11 mouse cellular contexts compared by ENCODE assay signal in the genomic region with DNA sequence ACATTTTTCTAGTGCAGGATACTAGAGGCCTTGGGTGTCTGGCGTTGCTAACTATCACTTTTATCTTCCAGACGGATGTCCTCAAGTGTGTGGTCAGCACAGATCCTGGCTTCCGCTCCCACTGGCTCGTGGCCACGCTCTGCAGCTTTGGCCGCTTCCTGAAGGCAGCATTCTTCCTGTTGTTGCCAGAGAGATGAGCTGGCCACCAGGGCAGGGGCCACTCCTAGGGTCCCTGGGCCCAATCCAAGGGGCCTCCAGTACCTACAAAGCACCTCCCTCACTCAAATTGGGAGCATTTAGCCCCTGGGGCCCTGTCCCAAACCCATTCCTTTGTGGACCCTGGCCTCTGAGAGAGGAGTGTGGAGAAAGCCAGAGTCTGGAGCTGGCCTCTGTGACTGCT. TPM values are rescaled to one million over a fixed set of nuclear protein-coding genes. Genes with fewer than 3 reads are reported as not detected.
A peak's percentile ranks its signal among the peaks of the same experiment; 100 is the strongest.
DNase-seq lines count a peak whose midpoint lies in the region; ATAC-seq and TF ChIP-seq lines count a peak whose summit lies in the region.
"Had no signal": no experiment of that assay in that cellular context is flagged by ENCODE, and none has a peak within 500 bp of the region (broad histone marks: within the 10 kb centered on the region; RNA-seq: fewer than 3 reads in every experiment).

No protein-coding gene starts in this region.

- H3K9ac ChIP-seq in intestine, postnatal 0 days (ENCODE audit: low read depth, low read length) = 0 out of 2 replicates have a peak overlapping the region, but pooled peaks have one; percentile 17
- no peak overlapping the region for H3K9ac ChIP-seq in intestine, embryonic 15.5 days
- H3K9ac ChIP-seq in forebrain, embryonic 16.5 days (replicated peaks; ENCODE audit: low read depth, low read length) = no peak overlapping the region
- H3K9ac ChIP-seq: limb, embryonic 13.5 days had no signal

- H3K27me3 ChIP-seq in intestine, postnatal 0 days (replicated peaks; ENCODE audit: control insufficient read depth, insufficient read depth, low read length) = no peaks in the 10 kb centered on the region
- no peaks in the 10 kb centered on the region for H3K27me3 ChIP-seq in intestine, embryonic 15.5 days (replicated peaks)
- H3K27me3 ChIP-seq in forebrain, embryonic 16.5 days (replicated peaks; ENCODE audit: control insufficient read depth, insufficient read depth, low read length) = no peaks in the 10 kb centered on the region
- H3K27me3 ChIP-seq in hindbrain, embryonic 10.5 days (ENCODE audit: insufficient read depth, poor library complexity, severe bottlenecking) = no peaks in the 10 kb centered on the region
- H3K27me3 ChIP-seq: CH12.LX; limb, embryonic 13.5 days had no signal

- no peak overlapping the region for H3K4me3 ChIP-seq in intestine, postnatal 0 days (ENCODE audit: low read depth, low read length)
- H3K4me3 ChIP-seq in intestine, embryonic 15.5 days (replicated peaks) = no peak overlapping the region
- H3K4me3 ChIP-seq in forebrain, embryonic 16.5 days (replicated peaks; ENCODE audit: low read length) = no peak overlapping the region
- H3K4me3 ChIP-seq in hindbrain, embryonic 10.5 days = no peak overlapping the region
- H3K4me3 ChIP-seq: limb, embryonic 13.5 days had no signal

- H3K4me1 ChIP-seq in intestine, postnatal 0 days (replicated peaks; ENCODE audit: control insufficient read depth, insufficient read depth, low read length) = no peaks in the 10 kb centered on the region; the same call in 1 of the 2 replicates
- H3K4me1 ChIP-seq in intestine, embryonic 15.5 days (replicated peaks) = 0 out of 2 replicates have a peak, but pooled peaks cover 8% of the 10 kb centered on the region
- no peaks in the 10 kb centered on the region for H3K4me1 ChIP-seq in forebrain, embryonic 16.5 days (replicated peaks; ENCODE audit: control insufficient read depth, insufficient read depth, low read length)
- no peaks in the 10 kb centered on the region for H3K4me1 ChIP-seq in hindbrain, embryonic 10.5 days (replicated peaks)

- DNase-seq in heart, adult 18-20 months = peak; percentile 77 to 89
- DNase-seq in kidney, postnatal 25 days = peak; percentile 77 to 88
- DNase-seq in testis, postnatal 10 days (ENCODE audit: low spot score) = peak; percentile 75
- no peak for DNase-seq in frontal cortex, postnatal 36 days (ENCODE audit: low spot score in 2 of 2)
- no peak for DNase-seq in hindbrain, embryonic 10.5 days (ENCODE audit: low spot score)
- DNase-seq: right cerebral cortex, postnatal 4 days had no signal

- WGBS in intestine, postnatal 0 days = 69% methylated on average over 6 of the region's 6 CpGs
- WGBS in intestine, embryonic 15.5 days = 76% methylated on average over 6 of the region's 6 CpGs
- 84% methylated on average over 6 of the region's 6 CpGs for WGBS in forebrain, embryonic 16.5 days
- WGBS in hindbrain, embryonic 10.5 days = 89% methylated on average over 6 of the region's 6 CpGs

- ATAC-seq in intestine, postnatal 0 days = no peak
- no peak for ATAC-seq in intestine, embryonic 15.5 days
- no peak for ATAC-seq in forebrain, embryonic 16.5 days

- peaks cover 3% of the 10 kb centered on the region; the same call in 1 of the 2 replicates for H3K36me3 ChIP-seq in intestine, postnatal 0 days (ENCODE audit: control insufficient read depth, insufficient read depth)
- H3K36me3 ChIP-seq in intestine, embryonic 15.5 days = no peaks in the 10 kb centered on the region
- peaks cover 5% of the 10 kb centered on the region for H3K36me3 ChIP-seq in forebrain, embryonic 16.5 days (ENCODE audit: control insufficient read depth, insufficient read depth)
- peaks cover 35% of the 10 kb centered on the region for H3K36me3 ChIP-seq in hindbrain, embryonic 10.5 days

- H3K27ac ChIP-seq in intestine, postnatal 0 days (ENCODE audit: low read depth, low read length) = peak overlapping the region; percentile 41; the same call in 1 of the 2 replicates
- no peak overlapping the region for H3K27ac ChIP-seq in intestine, embryonic 15.5 days
- H3K27ac ChIP-seq in forebrain, embryonic 16.5 days (ENCODE audit: low read length) = no peak overlapping the region
- no peak overlapping the region for H3K27ac ChIP-seq in hindbrain, embryonic 10.5 days
- H3K27ac ChIP-seq: limb, embryonic 13.5 days had no signal

- no peaks in the 10 kb centered on the region for H3K9me3 ChIP-seq in intestine, postnatal 0 days (ENCODE audit: control insufficient read depth)
- H3K9me3 ChIP-seq in intestine, embryonic 15.5 days = no peaks in the 10 kb centered on the region
- H3K9me3 ChIP-seq in forebrain, embryonic 16.5 days (ENCODE audit: control insufficient read depth, low read length) = no peaks in the 10 kb centered on the region
- H3K9me3 ChIP-seq in hindbrain, embryonic 10.5 days = no peaks in the 10 kb centered on the region
- H3K9me3 ChIP-seq: limb, embryonic 13.5 days had no signal

- TF ChIP-seq CTCF in intestine, postnatal 0 days (IDR thresholded peaks at IDR 0.05; ENCODE audit: low read depth) = no peak

- H3K4me2 ChIP-seq in intestine, postnatal 0 days (replicated peaks; ENCODE audit: low read depth) = no peak overlapping the region
- no peak overlapping the region for H3K4me2 ChIP-seq in intestine, embryonic 15.5 days (replicated peaks)
- H3K4me2 ChIP-seq in forebrain, embryonic 16.5 days (ENCODE audit: low read length) = no peak overlapping the region
- H3K4me2 ChIP-seq: limb, embryonic 13.5 days had no signal

RNA-seq across cellular contexts. Expression of a gene that starts 9.5 kb away (rescaled TPM):
- 54.4 and 57.2 TPM in 2 replicates for polyA plus RNA-seq in intestine, postnatal 0 days (2015; fragmentation: Nextera tagmentation; extraction: Ambion mirVana)
- 48.3 and 54.9 TPM in 2 replicates for polyA plus RNA-seq in intestine, embryonic 15.5 days (2015; fragmentation: Nextera tagmentation; extraction: Ambion mirVana)
- total RNA-seq in heart, adult 18-20 months (2021) = 1 to 10 TPM; 3.3 to 4.3 TPM
- 89.5 and 104 TPM in 2 replicates for polyA plus RNA-seq in forebrain, embryonic 16.5 days (2015; fragmentation: Nextera tagmentation; extraction: Ambion mirVana)
- 38.7 and 41.6 TPM in 2 replicates for polyA plus RNA-seq in hindbrain, embryonic 10.5 days (2016; fragmentation: Nextera tagmentation; extraction: Ambion mirVana)

RNA-seq across cellular contexts. Expression of a gene that starts 36.5 kb away (rescaled TPM):
- polyA plus RNA-seq in intestine, postnatal 0 days (2015; fragmentation: Nextera tagmentation; extraction: Ambion mirVana) = 116 and 121 TPM in 2 replicates
- polyA plus RNA-seq in intestine, embryonic 15.5 days (2015; fragmentation: Nextera tagmentation; extraction: Ambion mirVana) = 143 and 174 TPM in 2 replicates
- total RNA-seq in heart, adult 18-20 months (2021) = 10 to 100 TPM; 83.8 to 86.6 TPM
- 316 and 341 TPM in 2 replicates for polyA plus RNA-seq in forebrain, embryonic 16.5 days (2015; fragmentation: Nextera tagmentation; extraction: Ambion mirVana)
- 177 and 215 TPM in 2 replicates for polyA plus RNA-seq in hindbrain, embryonic 10.5 days (2016; fragmentation: Nextera tagmentation; extraction: Ambion mirVana)

RNA-seq across cellular contexts. Expression of a gene that starts 56.3 kb away (rescaled TPM):
- 66.7 and 66.9 TPM in 2 replicates for polyA plus RNA-seq in intestine, postnatal 0 days (2015; fragmentation: Nextera tagmentation; extraction: Ambion mirVana)
- polyA plus RNA-seq in intestine, embryonic 15.5 days (2015; fragmentation: Nextera tagmentation; extraction: Ambion mirVana) = 69.4 and 79.8 TPM in 2 replicates
- total RNA-seq in heart, adult 18-20 months (2021) = 10 to 100 TPM; 36.2 to 40.6 TPM
- 104 and 108 TPM in 2 replicates for polyA plus RNA-seq in forebrain, embryonic 16.5 days (2015; fragmentation: Nextera tagmentation; extraction: Ambion mirVana)
- polyA plus RNA-seq in hindbrain, embryonic 10.5 days (2016; fragmentation: Nextera tagmentation; extraction: Ambion mirVana) = 83.7 and 103 TPM in 2 replicates

RNA-seq across cellular contexts. Expression of a gene that starts 59.7 kb away (rescaled TPM):
- polyA plus RNA-seq in intestine, postnatal 0 days (2015; fragmentation: Nextera tagmentation; extraction: Ambion mirVana) = 56.6 and 59.0 TPM in 2 replicates
- 70.0 and 70.9 TPM in 2 replicates for polyA plus RNA-seq in intestine, embryonic 15.5 days (2015; fragmentation: Nextera tagmentation; extraction: Ambion mirVana)
- total RNA-seq in heart, adult 18-20 months (2021) = 10 to 100 TPM; 82.6 to 82.8 TPM
- polyA plus RNA-seq in forebrain, embryonic 16.5 days (2015; fragmentation: Nextera tagmentation; extraction: Ambion mirVana) = 47.5 and 50.2 TPM in 2 replicates
- polyA plus RNA-seq in hindbrain, embryonic 10.5 days (2016; fragmentation: Nextera tagmentation; extraction: Ambion mirVana) = 40.7 and 48.8 TPM in 2 replicates

Comparison
In these comparisons a context has a peak if more than half of its experiments do, and no peak if none do; other contexts are left out.
1. DNase-seq: peak in heart, adult 18-20 months (2 of 2), kidney, postnatal 25 days (2 of 2) and testis, postnatal 10 days (single experiment); none in frontal cortex, postnatal 36 days (0 of 2) and hindbrain, embryonic 10.5 days (single experiment).